Mouse (Mus musculus) forebrain, postnatal 0 days (tissue): Measurements from ENCODE around the gene Khdrbs2. TPM values are rescaled to one million over a fixed set of nuclear protein-coding genes. Genes with fewer than 3 reads are reported as not detected.
"Not testable (repeated sequence)": the region's sequence is repeated elsewhere in the genome, so short reads cannot be mapped to it uniquely, and the experiment has no call there.

Source experiments
- ATAC-seq: fragments of 200-750 bp; cut with Nextera tagmentation; 2 replicates; pipeline ENCODE4 v1.8.0; 2017; ENCODE audit warnings: mild to moderate bottlenecking, moderate library complexity
- DNase-seq: peaks from one replicate; pipeline ENCODE4 v3.0.0-alpha.2; 2015
- H3K27ac ChIP-seq: fragments of 300-500 bp; sonication (generic); 2 replicates; pipeline ENCODE4 v1.5.1; 2014; ENCODE audit warnings: low read depth, mild to moderate bottlenecking, antibody characterized with exemption, low read length, moderate library complexity, mixed read lengths
- H3K27me3 ChIP-seq: fragments of 300-500 bp; sonication (generic); 2 replicates; pipeline ENCODE4 v1.6.1; 2014; ENCODE audit warnings: mild to moderate bottlenecking, low read length, mixed read lengths; ENCODE audit not compliant: insufficient read depth
- H3K36me3 ChIP-seq: fragments of 300-500 bp; sonication (generic); 2 replicates; pipeline ENCODE4 v1.6.1; 2014; ENCODE audit warnings: mild to moderate bottlenecking, moderate library complexity; ENCODE audit not compliant: insufficient read depth
- H3K4me1 ChIP-seq: fragments of 300-500 bp; sonication (generic); 2 replicates; pipeline ENCODE4 v1.6.1; 2014; ENCODE audit warnings: antibody characterized with exemption; ENCODE audit not compliant: insufficient read depth
- H3K4me2 ChIP-seq: fragments of 300-500 bp; sonication (generic); 2 replicates; pipeline ENCODE4 v1.6.1; 2014; ENCODE audit warnings: low read depth, mild to moderate bottlenecking, moderate library complexity
- H3K4me3 ChIP-seq: fragments of 300-500 bp; sonication (generic); 2 replicates; pipeline ENCODE4 v1.5.1; 2014; ENCODE audit warnings: low read depth, low read length, mixed read lengths
- H3K9ac ChIP-seq: fragments of 300-500 bp; sonication (generic); 2 replicates; pipeline ENCODE4 v1.6.1; 2014; ENCODE audit warnings: mild to moderate bottlenecking
- H3K9me3 ChIP-seq: fragments of 300-500 bp; sonication (generic); 2 replicates; pipeline ENCODE4 v1.6.1; 2016; ENCODE audit warnings: low read length
- CTCF ChIP-seq: sonication (generic); IDR thresholded peaks from 2 replicates; pipeline ENCODE4 v1.5.1; 2016; ENCODE audit warnings: antibody characterized with exemption, control low read depth, low read depth
- WGBS: fragments of 180-500 bp; shearing (Covaris S2); extraction: QIAGEN DNeasy Blood & Tissue Kit; methylation state at CpG from one replicate; pipeline ENCODE4 v1.1.7; 2014; 5-methylcytosine and 5-hydroxymethylcytosine counted together
- polyA plus RNA-seq: library from polyadenylated mRNA; unstranded; fragments of >200 nt; fragmentation: Nextera tagmentation; extraction: Ambion mirVana; gene quantifications from 2 replicates; pipeline ENCODE4 v1.2.1, GENCODE M21; 2015
- total RNA-seq: library from RNA; depleted of rRNA; stranded (reverse); fragments of >200 nt; gene quantifications from 2 replicates; pipeline ENCODE4 v1.2.3, GENCODE M21; 2014

Khdrbs2 gene
- total and polyA plus RNA-seq, 2 experiments from 2014 or later, result 28.8 to 35.3 TPM

GRCm38 (mm10) chr1:32463103-32463516 is 290.6 kb downstream of the Khdrbs2 start:
- DNase-seq (peak; percentile 69), ATAC-seq (peak; percentile 80)
- Histone ChIP-seq H3K4me1 (0 out of 2 replicates have a peak, but pooled peaks cover 3% of the 10 kb centered on the region), H3K27ac (no peak overlapping the region), H3K4me3 (no peak overlapping the region), H3K36me3 (0 out of 2 replicates have a peak, but pooled peaks cover 5% of the 10 kb centered on the region), H3K9me3 (no peaks in the 10 kb centered on the region), H3K9ac (no peak overlapping the region), H3K27me3 (no peaks in the 10 kb centered on the region), H3K4me2 (no peak overlapping the region)
- WGBS, result 56% methylated on average over 6 of the region's 6 CpGs
- TF ChIP-seq CTCF, result no peak

- H3K9ac ChIP-seq, result no peak overlapping the region
- ATAC-seq, result 0 out of 2 replicates have a peak, but pooled peaks have one; percentile 5
- DNase-seq, result no peak
- WGBS, result 71% methylated on average over 2 of the region's 2 CpGs
- no peaks in the 10 kb centered on the region for H3K27me3 ChIP-seq
- H3K36me3 ChIP-seq, result 0 out of 2 replicates have a peak, but pooled peaks cover 5% of the 10 kb centered on the region
- no peak overlapping the region for H3K27ac ChIP-seq
- no peaks in the 10 kb centered on the region for H3K9me3 ChIP-seq
- no peak overlapping the region for H3K4me2 ChIP-seq
- H3K4me1 ChIP-seq, result no peaks in the 10 kb centered on the region
- H3K4me3 ChIP-seq, result no peak overlapping the region
- no peak for TF ChIP-seq CTCF
Measured at GRCm38 (mm10) chr1:32471022-32471421, 298.5 kb downstream of the Khdrbs2 start.

- WGBS, result 68% methylated on average over 11 of the region's 11 CpGs
- Histone ChIP-seq H3K9ac (no peak overlapping the region), H3K9me3 (no peaks in the 10 kb centered on the region), H3K36me3 (0 out of 2 replicates have a peak, but pooled peaks cover 5% of the 10 kb centered on the region), H3K4me2 (no peak overlapping the region), H3K4me1 (no peaks in the 10 kb centered on the region), H3K4me3 (no peak overlapping the region), H3K27ac (0 out of 2 replicates have a peak overlapping the region, but pooled peaks have one; percentile 21), H3K27me3 (no peaks in the 10 kb centered on the region)
- ATAC-seq (peak; percentile 42), DNase-seq (no peak)
- TF ChIP-seq CTCF, result no peak
Measured at GRCm38 (mm10) chr1:32471502-32472214, 299.1 kb downstream of the Khdrbs2 start.

- 67% methylated on average over 2 of the region's 2 CpGs for WGBS
- ATAC-seq (peak; percentile 78), DNase-seq (no peak)
- H3K27me3 ChIP-seq, result no peaks in the 10 kb centered on the region
- no peak overlapping the region for H3K4me3 ChIP-seq
- no peaks in the 10 kb centered on the region for H3K4me1 ChIP-seq
- peak overlapping the region; percentile 35; the same call in 1 of the 2 replicates for H3K27ac ChIP-seq
- no peaks in the 10 kb centered on the region for H3K36me3 ChIP-seq
- no peaks in the 10 kb centered on the region for H3K9me3 ChIP-seq
- H3K4me2 ChIP-seq, result no peak overlapping the region
- no peak for TF ChIP-seq CTCF
- H3K9ac ChIP-seq, result no peak overlapping the region
Measured at GRCm38 (mm10) chr1:32487944-32488343, 315.4 kb downstream of the Khdrbs2 start.

GRCm38 (mm10) chr1:32503381-32503780 is 330.9 kb downstream of the Khdrbs2 start:
- WGBS, result 89% methylated on average over 6 of the region's 6 CpGs
- H3K9me3 ChIP-seq, result no peaks in the 10 kb centered on the region
- H3K4me1 ChIP-seq, result no peaks in the 10 kb centered on the region
- no peak overlapping the region for H3K4me3 ChIP-seq
- no peak for TF ChIP-seq CTCF
- no peak overlapping the region for H3K9ac ChIP-seq
- ATAC-seq (no peak), DNase-seq (no peak)
- H3K27me3 ChIP-seq, result no peaks in the 10 kb centered on the region
- H3K27ac ChIP-seq, result no peak overlapping the region
- no peaks in the 10 kb centered on the region for H3K36me3 ChIP-seq
- H3K4me2 ChIP-seq, result no peak overlapping the region

GRCm38 (mm10) chr1:32547194-32547593 is 374.7 kb downstream of the Khdrbs2 start, which contains the start of gene Gm5415:
Gm5415 (minus strand) TSS chr1:32547294.
- H3K27ac ChIP-seq, H3K4me2 ChIP-seq, DNase-seq, ATAC-seq, H3K36me3 ChIP-seq, H3K9me3 ChIP-seq, H3K9ac ChIP-seq, H3K27me3 ChIP-seq, H3K4me1 ChIP-seq, H3K4me3 ChIP-seq: not testable (repeated sequence)
- WGBS, result 81% methylated on average over 2 of the region's 7 CpGs

- no peak overlapping the region for H3K4me2 ChIP-seq
- H3K27me3 ChIP-seq, result no peaks in the 10 kb centered on the region
- ATAC-seq (peak; percentile 50), DNase-seq (peak; percentile 30)
- no peaks in the 10 kb centered on the region for H3K9me3 ChIP-seq
- H3K4me1 ChIP-seq, result no peaks in the 10 kb centered on the region
- no peak overlapping the region for H3K4me3 ChIP-seq
- no peak overlapping the region for H3K27ac ChIP-seq
- no peaks in the 10 kb centered on the region for H3K36me3 ChIP-seq
- 58% methylated on average over 3 of the region's 3 CpGs for WGBS
- no peak overlapping the region for H3K9ac ChIP-seq
- no peak for TF ChIP-seq CTCF
Measured at GRCm38 (mm10) chr1:32553459-32553858, 380.9 kb downstream of the Khdrbs2 start.
